Mouse (Mus musculus): ENCODE measurements around the gene Gm9945.

DNA sequence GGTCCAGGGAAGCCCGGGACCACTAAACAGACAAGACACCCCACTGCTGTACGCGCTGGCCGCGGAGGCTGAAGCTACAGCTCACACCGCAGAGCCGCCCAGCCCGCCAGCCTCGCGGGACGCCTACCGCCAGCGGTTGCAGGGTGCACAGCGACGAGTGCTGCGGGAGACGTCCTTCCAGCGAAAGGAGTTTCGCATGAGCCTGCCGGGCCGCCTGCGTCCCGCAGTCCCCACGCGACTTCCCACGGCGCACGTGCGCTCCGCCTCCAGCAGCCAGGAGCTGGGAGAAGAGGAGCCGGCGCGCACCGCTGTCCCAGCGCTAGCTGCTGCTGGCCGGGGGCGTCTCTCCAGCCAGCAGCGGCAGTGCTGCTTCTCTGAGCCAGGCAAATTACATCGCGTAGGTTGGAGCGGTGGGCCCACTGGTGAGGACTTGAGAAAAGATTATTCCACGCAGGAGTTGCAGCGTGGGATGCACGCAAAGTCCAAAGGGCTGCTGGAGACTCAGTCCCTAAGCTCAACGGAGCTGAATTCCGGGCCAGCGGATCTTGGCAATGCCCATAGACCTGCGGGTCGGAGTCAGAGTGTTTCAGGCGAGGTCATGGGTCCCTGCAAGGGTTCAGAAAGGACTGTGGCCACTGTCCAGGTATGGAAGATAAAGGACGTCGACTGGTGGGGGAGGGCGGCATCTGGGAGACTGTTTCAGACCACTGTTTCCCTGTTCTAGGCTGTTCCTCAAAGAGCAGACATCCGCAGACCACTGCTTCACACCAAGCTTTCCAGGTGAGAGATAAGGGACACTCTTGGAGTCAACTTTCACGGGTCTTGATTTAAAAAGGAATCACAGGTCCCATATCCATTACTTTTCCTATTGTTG, 16.2 kb upstream of the Gm9945 start:
- TF ChIP-seq POLR2A (IDR thresholded peaks at IDR 0.05; ENCODE audit: control insufficient read depth, extremely low read depth, insufficient read depth, low read length, poor library complexity) (no peak), CTCF (IDR thresholded peaks at IDR 0.05; ENCODE audit: borderline replicate concordance, control insufficient read depth, extremely low read depth, insufficient read depth, low read length, poor library complexity) (no peak)

Data from thymus, adult 2 months (tissue).